Mouse (Mus musculus) T-helper 1 cell (primary cell): ENCODE measurements around the gene Pde6g.

Experiments
- in situ Hi-C: fragments of 300-600 bp; cut with MboI, MseI; formaldehyde crosslinking; loops from one replicate; pipeline ENCODE4 v1.15.1; 2025; ENCODE audit warnings: high pct_unique_total_duplicates

Pde6g gene

GRCm38 (mm10) chr11:120422651-120423568 is 30.4 kb downstream of the Pde6g start:
- in situ Hi-C loops, result no loop called here

- in situ Hi-C loops, result loop anchor here (10.0 kb wide), 1 partner anchor 556 kb away; no protein-coding TSS in a partner anchor
Observed at GRCm38 (mm10) chr11:120418592-120418991, 34.7 kb downstream of the Pde6g start.

GRCm38 (mm10) chr11:120417852-120418251 is 35.4 kb downstream of the Pde6g start:
- in situ Hi-C loops, result loop anchor here (10.0 kb wide), 1 partner anchor 557 kb away; no protein-coding TSS in a partner anchor

GRCm38 (mm10) chr11:120413621-120414020 is 39.7 kb downstream of the Pde6g start:
- in situ Hi-C loops, result loop anchor here (10.0 kb wide), 1 partner anchor 561 kb away; no protein-coding TSS in a partner anchor

- in situ Hi-C loops, result no loop called here
Observed at GRCm38 (mm10) chr11:120406445-120406844, 46.9 kb downstream of the Pde6g start.

GRCm38 (mm10) chr11:120405867-120406266 is 47.4 kb downstream of the Pde6g start:
- in situ Hi-C loops, result no loop called here

GRCm38 (mm10) chr11:120404814-120405213 is 48.5 kb downstream of the Pde6g start:
- in situ Hi-C loops, result no loop called here

GRCm38 (mm10) chr11:120399319-120399718 is 54.0 kb downstream of the Pde6g start:
- in situ Hi-C loops, result no loop called here
